Comparison of ENCODE assay signal across 8 mouse cellular contexts in genomic region chr4:129188041-129188659, GRCm38 (mm10). TPM values are rescaled to one million over a fixed set of nuclear protein-coding genes. Genes with fewer than 3 reads are reported as not detected.
DNase-seq lines count a peak whose midpoint lies in the region; ATAC-seq lines count a peak whose summit lies in the region.

No protein-coding gene starts in this region.

- H3K4me3 ChIP-seq in limb, embryonic 15.5 days: peak overlapping the region; percentile 75

- WGBS in limb, embryonic 15.5 days: 32% methylated on average over 5 of the region's 5 CpGs

- H3K27ac ChIP-seq in limb, embryonic 15.5 days: peak overlapping the region; percentile 93

- H3K4me2 ChIP-seq in limb, embryonic 15.5 days: peak overlapping the region; percentile 69

- H3K9me3 ChIP-seq in limb, embryonic 15.5 days: no peaks in the 10 kb centered on the region

- peak; percentile 8 for DNase-seq in embryo, embryonic 11 days
- no peak for DNase-seq in embryo, embryonic 10.5 days (ENCODE audit: low spot score)
- DNase-seq in spleen, postnatal 36 days (ENCODE audit: low spot score in 2 of 2): peak; percentile 8 to 13
- DNase-seq in spleen, postnatal 10 days (ENCODE audit: low spot score in 2 of 2): no peak
- DNase-seq in urinary bladder, adult 2 months (ENCODE audit: low spot score): no peak
- DNase-seq in urinary bladder, adult 18-20 months (ENCODE audit: low spot score in 2 of 2): no peak
- no peak for DNase-seq in adrenal gland, adult 8-10 months

- ATAC-seq in limb, embryonic 15.5 days (ENCODE audit: insufficient number of reproducible peaks, low FRiP score, low TSS enrichment, low read depth): no peak

- no peaks in the 10 kb centered on the region for H3K36me3 ChIP-seq in limb, embryonic 15.5 days

- no peaks in the 10 kb centered on the region for H3K27me3 ChIP-seq in limb, embryonic 15.5 days

- peaks cover 29% of the 10 kb centered on the region for H3K4me1 ChIP-seq in limb, embryonic 15.5 days

- H3K9ac ChIP-seq in limb, embryonic 15.5 days: 0 out of 2 replicates have a peak overlapping the region, but pooled peaks have one; percentile 69

RNA-seq across cellular contexts. Expression of gene S100pbp, which starts 1.4 kb away (rescaled TPM):
- 16.5 and 18.8 TPM in 2 replicates for polyA plus RNA-seq in limb, embryonic 15.5 days (2015; fragmentation: Nextera tagmentation; extraction: Ambion mirVana)
- polyA plus RNA-seq in urinary bladder, adult 2 months (2012; rRNA removed): 19.8 and 21.7 TPM in 2 replicates
- 10 to 100 TPM; 21.7 to 31.7 (median 25.4) TPM for total RNA-seq in adrenal gland, adult 8-10 months (2022)

RNA-seq across cellular contexts. Expression of gene Yars, which starts 1.4 kb away (rescaled TPM):
- 80.5 and 82.6 TPM in 2 replicates for polyA plus RNA-seq in limb, embryonic 15.5 days (2015; fragmentation: Nextera tagmentation; extraction: Ambion mirVana)
- polyA plus RNA-seq in urinary bladder, adult 2 months (2012; rRNA removed): 36.8 and 38.3 TPM in 2 replicates
- total RNA-seq in adrenal gland, adult 8-10 months (2022): 100 to 1,000 TPM in 1 of 4 experiments, 10 to 100 TPM in 3; 83.3 to 108 (median 89.0) TPM

RNA-seq across cellular contexts. Expression of gene Fndc5, which starts 51.4 kb away (rescaled TPM):
- 17.4 and 22.9 TPM in 2 replicates for polyA plus RNA-seq in limb, embryonic 15.5 days (2015; fragmentation: Nextera tagmentation; extraction: Ambion mirVana)
- 5.9 and 7.1 TPM in 2 replicates for polyA plus RNA-seq in urinary bladder, adult 2 months (2012; rRNA removed)
- total RNA-seq in adrenal gland, adult 8-10 months (2022): 1 to 10 TPM; 3.7 to 6.3 (median 4.7) TPM

Comparison
In these comparisons a context has a peak if more than half of its experiments do, and no peak if none do; other contexts are left out.
1. DNase-seq: peak in embryo, embryonic 11 days (single experiment) and spleen, postnatal 36 days (2 of 2); none in embryo, embryonic 10.5 days (single experiment), spleen, postnatal 10 days (0 of 2), urinary bladder, adult 2 months (single experiment), urinary bladder, adult 18-20 months (0 of 2) and adrenal gland, adult 8-10 months (single experiment).